8 mouse cellular contexts compared by ENCODE assay signal in genomic region chr13:102664843-102665587, GRCm38 (mm10). TPM values are rescaled to one million over a fixed set of nuclear protein-coding genes. Genes with fewer than 3 reads are reported as not detected.
DNase-seq lines count a peak whose midpoint lies in the region; ATAC-seq and TF ChIP-seq lines count a peak whose summit lies in the region.

No protein-coding gene starts in this region.

- ATAC-seq in kidney, embryonic 15.5 days (replicated peaks; ENCODE audit: low FRiP score) = no peak; the same call in 1 of the 2 replicates
- ATAC-seq in heart, postnatal 0 days (ENCODE audit: insufficient read depth, low read depth) = peak; percentile 67; the same call in 1 of the 2 replicates
- peak; percentile 49 for ATAC-seq in megakaryocyte progenitor cell, adult 5-6 weeks (replicated peaks; ENCODE audit: poor library complexity)

- no peaks in the 10 kb centered on the region for H3K27me3 ChIP-seq in kidney, embryonic 15.5 days
- no peaks in the 10 kb centered on the region for H3K27me3 ChIP-seq in heart, postnatal 0 days (ENCODE audit: control insufficient read depth, insufficient read depth, low read length)

- no peak overlapping the region for H3K27ac ChIP-seq in kidney, embryonic 15.5 days
- no peak overlapping the region for H3K27ac ChIP-seq in heart, postnatal 0 days (ENCODE audit: low read depth)

- peak; percentile 71 for TF ChIP-seq CTCF in heart, postnatal 0 days (IDR thresholded peaks at IDR 0.05; ENCODE audit: low read depth)

- no peaks in the 10 kb centered on the region for H3K9me3 ChIP-seq in kidney, embryonic 15.5 days (replicated peaks)
- H3K9me3 ChIP-seq in heart, postnatal 0 days (replicated peaks; ENCODE audit: control insufficient read depth, low read length) = no peaks in the 10 kb centered on the region

- 55% methylated on average over 12 of the region's 12 CpGs for WGBS in kidney, embryonic 15.5 days
- 53% methylated on average over 12 of the region's 12 CpGs for WGBS in heart, postnatal 0 days

- no peak overlapping the region for H3K9ac ChIP-seq in kidney, embryonic 15.5 days
- H3K9ac ChIP-seq in heart, postnatal 0 days (replicated peaks; ENCODE audit: low read depth, low read length) = no peak overlapping the region

- peaks cover 13% of the 10 kb centered on the region for H3K4me1 ChIP-seq in kidney, embryonic 15.5 days
- no peaks in the 10 kb centered on the region for H3K4me1 ChIP-seq in heart, postnatal 0 days (ENCODE audit: control insufficient read depth, insufficient read depth)

- no peaks in the 10 kb centered on the region for H3K36me3 ChIP-seq in kidney, embryonic 15.5 days
- no peaks in the 10 kb centered on the region for H3K36me3 ChIP-seq in heart, postnatal 0 days (replicated peaks; ENCODE audit: control insufficient read depth, insufficient read depth, low read length)

- TF ChIP-seq EP300 in heart, postnatal 0 days (IDR thresholded peaks at IDR 0.05; ENCODE audit: low read depth) = no peak

- peak overlapping the region; percentile 37 for H3K4me2 ChIP-seq in kidney, embryonic 15.5 days
- peak overlapping the region; percentile 56 for H3K4me2 ChIP-seq in heart, postnatal 0 days (ENCODE audit: low read depth, low read length)

- H3K4me3 ChIP-seq in kidney, embryonic 15.5 days (replicated peaks) = 0 out of 2 replicates have a peak overlapping the region, but pooled peaks have one; percentile 3
- peak overlapping the region; percentile 10; the same call in 1 of the 2 replicates for H3K4me3 ChIP-seq in heart, postnatal 0 days (ENCODE audit: low read depth, low read length)

- no peak for DNase-seq in kidney, adult 18-20 months
- peak; percentile 75 for DNase-seq in embryo, embryonic 10.5 days (ENCODE audit: low spot score)
- peak; percentile 62 for DNase-seq in heart, postnatal 0 days (ENCODE audit: low spot score)
- peak; percentile 57 to 58 for DNase-seq in left cerebral cortex, postnatal 25 days (ENCODE audit: low spot score in 2 of 2)
- DNase-seq in spleen, adult 18-20 months = peak; percentile 42 to 70
- no peak for DNase-seq in yolk sac, embryonic 10.5 days (ENCODE audit: low spot score)

- intact Hi-C loops in left cerebral cortex, postnatal 25 days (cut with DNase I) = no loop called here

RNA-seq across cellular contexts. Expression of gene Cd180, which starts 28.3 kb away (rescaled TPM):
- 0.40 and 0.76 TPM in 2 replicates for polyA plus RNA-seq in kidney, embryonic 15.5 days (2015; fragmentation: Nextera tagmentation; extraction: Ambion mirVana)
- total RNA-seq in heart, postnatal 0 days (2014; rRNA removed; ENCODE audit: low replicate concordance) = not detected in 2 replicates
- 0.14 and 0.40 TPM in 2 replicates for polyA plus RNA-seq in heart, postnatal 0 days (2015; fragmentation: Nextera tagmentation; extraction: Ambion mirVana)
- total RNA-seq in left cerebral cortex, postnatal 25 days (2021) = 1 to 10 TPM; 2.2 to 2.8 TPM
- 47.1 and 51.5 TPM in 2 replicates for total RNA-seq in megakaryocyte progenitor cell, adult 5-6 weeks (2015)
- 11.2 and 14.5 TPM in 2 replicates for total RNA-seq in megakaryocyte progenitor cell, adult 5-6 weeks (2017)

Comparison
In these comparisons a context has a peak if more than half of its experiments do, and no peak if none do; other contexts are left out.
1. DNase-seq: peak in embryo, embryonic 10.5 days (single experiment), heart, postnatal 0 days (single experiment), left cerebral cortex, postnatal 25 days (2 of 2) and spleen, adult 18-20 months (2 of 2); none in kidney, adult 18-20 months (single experiment) and yolk sac, embryonic 10.5 days (single experiment).